Mouse (Mus musculus): ENCODE results near the gene Gpr171. TPM values are rescaled to one million over a fixed set of nuclear protein-coding genes. Genes with fewer than 3 reads are reported as not detected.

Gene Gpr171
- total RNA-seq, 2 experiments from 2014 or later, result not detected

- DNase-seq (ENCODE audit: low spot score in 2 of 2), result peak; percentile 75 to 93
Measured at GRCm38 (mm10) chr3:59059022-59059541, 42.5 kb downstream of the Gpr171 start.

DNA sequence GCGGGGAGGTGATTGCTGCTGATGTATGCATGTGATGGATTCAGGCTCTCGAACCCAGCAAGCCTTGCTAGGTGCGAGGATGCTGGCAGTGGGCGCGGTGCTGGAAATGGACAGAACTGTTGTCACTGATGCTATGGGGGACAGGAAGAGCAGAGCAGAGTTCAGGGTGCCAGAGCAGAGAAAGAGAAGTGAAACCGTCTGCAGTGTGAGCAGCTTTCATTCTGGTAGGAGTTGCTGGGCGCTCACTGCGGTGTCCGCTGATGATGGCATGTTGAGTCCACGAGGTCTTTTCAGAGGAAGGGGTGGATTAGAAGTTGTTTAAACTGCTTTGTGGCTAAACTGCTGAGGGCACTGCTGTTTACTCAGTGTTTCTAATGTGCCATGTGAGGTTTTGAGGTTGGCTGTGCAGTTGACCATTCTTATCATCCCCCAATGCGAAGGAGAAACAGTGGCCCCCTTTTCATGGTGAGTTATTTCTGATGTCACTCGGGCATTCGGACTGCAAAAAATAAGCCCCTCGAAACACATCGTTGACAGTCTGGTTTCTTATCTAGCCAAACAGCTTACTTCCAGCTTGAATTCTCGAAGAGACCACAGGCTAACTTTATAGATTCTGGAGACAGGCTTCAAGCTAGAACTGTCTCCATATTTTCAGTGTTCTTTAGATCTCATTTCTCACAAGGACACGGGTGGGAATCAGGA is 46.6 kb downstream of the Gpr171 start:
- no peak for DNase-seq (ENCODE audit: low spot score in 2 of 2)

Other genes with a start within 250 kb of the Gpr171 start
- gene Clrn1, start 216.5 kb downstream of the Gpr171 start, total RNA-seq (2021), result 1 to 10 TPM; 2.0 to 2.5 TPM
- 10 to 100 TPM; 51.9 to 54.1 TPM for gene Med12l, start 96.0 kb downstream of the Gpr171 start, total RNA-seq (2021)
- gene P2ry14, start 51.8 kb upstream of the Gpr171 start, total RNA-seq (2021), result 1 to 10 TPM; 1.4 to 2.0 TPM
- not detected for gene Gpr87, start 93.3 kb upstream of the Gpr171 start, total RNA-seq (2021)
- 1 to 10 TPM; 7.9 to 9.8 TPM for gene P2ry13, start 109.1 kb upstream of the Gpr171 start, total RNA-seq (2021)
- gene P2ry12, start 161.1 kb upstream of the Gpr171 start, total RNA-seq (2021), result 10 to 100 TPM; 42.4 to 44.3 TPM
- 1 to 10 TPM; 1.5 to 2.1 TPM for gene Igsf10, start 242.6 kb upstream of the Gpr171 start, total RNA-seq (2021)

Data from layer of hippocampus, adult 18-20 months (tissue).